Mouse (Mus musculus) adipocyte (in vitro differentiated cells): ENCODE data around the gene 4922502D21Rik.
"Not testable (repeated sequence)": the region's sequence is repeated elsewhere in the genome, so short reads cannot be mapped to it uniquely, and the experiment has no call there.

Source experiments
- DNase-seq: peaks from one replicate; pipeline ENCODE4 v3.0.0-alpha.2; 2016; ENCODE audit warnings: low spot score

4922502D21Rik gene

GRCm38 (mm10) chr6:129331610-129332009, at the start of gene 4922502D21Rik:
4922502D21Rik (minus strand) TSS chr6:129331796.
- no peak for DNase-seq

- no peak for DNase-seq
Measured at GRCm38 (mm10) chr6:129380454-129380853, 48.9 kb upstream of the 4922502D21Rik start.

- no peak for DNase-seq
Measured at GRCm38 (mm10) chr6:129374937-129375471, 43.4 kb upstream of the 4922502D21Rik start.

GRCm38 (mm10) chr6:129369374-129370132, 38.0 kb upstream of the 4922502D21Rik start:
- no peak for DNase-seq

GRCm38 (mm10) chr6:129365959-129366359, 34.4 kb upstream of the 4922502D21Rik start:
- DNase-seq = peak; percentile 78

GRCm38 (mm10) chr6:129363942-129364341, 32.3 kb upstream of the 4922502D21Rik start:
- no peak for DNase-seq

GRCm38 (mm10) chr6:129359515-129359914, 27.9 kb upstream of the 4922502D21Rik start:
- DNase-seq = no peak

- no peak for DNase-seq
Measured at GRCm38 (mm10) chr6:129356430-129356829, 24.8 kb upstream of the 4922502D21Rik start.

- no peak for DNase-seq
Measured at GRCm38 (mm10) chr6:129355774-129356173, 24.2 kb upstream of the 4922502D21Rik start.

- DNase-seq = no peak
Measured at GRCm38 (mm10) chr6:129351091-129351490, 19.5 kb upstream of the 4922502D21Rik start.

GRCm38 (mm10) chr6:129349524-129350352, 18.1 kb upstream of the 4922502D21Rik start:
- no peak for DNase-seq

GRCm38 (mm10) chr6:129344408-129344807, 12.8 kb upstream of the 4922502D21Rik start:
- no peak for DNase-seq

GRCm38 (mm10) chr6:129342391-129342790, 10.8 kb upstream of the 4922502D21Rik start, which contains the start of gene Clec12a:
Clec12a (plus strand) TSS chr6:129342691.
- not testable (repeated sequence) for DNase-seq

GRCm38 (mm10) chr6:129337751-129338150, 6.2 kb upstream of the 4922502D21Rik start:
- no peak for DNase-seq

- DNase-seq = peak; percentile 13
Measured at GRCm38 (mm10) chr6:129333674-129334078, 2.1 kb upstream of the 4922502D21Rik start.

- no peak for DNase-seq
Measured at GRCm38 (mm10) chr6:129326568-129327150, 4.9 kb downstream of the 4922502D21Rik start.

GRCm38 (mm10) chr6:129326016-129326415, 5.6 kb downstream of the 4922502D21Rik start:
- no peak for DNase-seq

GRCm38 (mm10) chr6:129319331-129319730, 12.3 kb downstream of the 4922502D21Rik start:
- DNase-seq = no peak

- DNase-seq = no peak
Measured at GRCm38 (mm10) chr6:129318395-129318794, 13.2 kb downstream of the 4922502D21Rik start.

- DNase-seq = no peak
Measured at GRCm38 (mm10) chr6:129316463-129316862, 15.1 kb downstream of the 4922502D21Rik start.

GRCm38 (mm10) chr6:129315698-129316097, 15.9 kb downstream of the 4922502D21Rik start:
- no peak for DNase-seq

GRCm38 (mm10) chr6:129314655-129315168, 16.9 kb downstream of the 4922502D21Rik start:
- DNase-seq = no peak
